20 mouse cellular contexts compared by ENCODE assay signal in the genomic region with DNA sequence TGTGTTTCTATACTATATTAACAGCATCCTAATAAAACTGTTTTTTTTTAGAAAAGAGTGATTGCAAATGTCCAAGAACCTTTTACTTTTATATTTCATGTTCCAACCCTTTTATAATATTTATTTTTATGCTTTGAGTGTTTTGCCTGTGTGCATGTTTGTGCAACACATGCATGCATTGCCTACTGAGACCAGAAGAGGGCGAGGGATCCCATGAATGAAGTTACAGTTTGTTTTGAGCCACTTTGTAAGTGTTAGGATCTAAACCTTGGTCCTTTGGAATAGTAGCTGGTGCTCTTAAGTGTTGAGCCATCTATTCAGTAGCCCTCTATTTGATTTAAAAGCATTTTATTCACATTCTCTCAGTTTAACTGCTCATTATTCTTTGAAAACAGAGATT. TPM values are rescaled to one million over a fixed set of nuclear protein-coding genes. Genes with fewer than 3 reads are reported as not detected.
DNase-seq lines count a peak whose midpoint lies in the region; ATAC-seq and TF ChIP-seq lines count a peak whose summit lies in the region.
"Had no signal": no experiment of that assay in that cellular context is flagged by ENCODE, and none has a peak within 500 bp of the region (broad histone marks: within the 10 kb centered on the region; RNA-seq: fewer than 3 reads in every experiment).

No protein-coding gene starts in this region.

- DNase-seq in embryo, embryonic 10 days (ENCODE audit: low spot score): peak; percentile 4
- no peak for DNase-seq in embryo, embryonic 11 days
- DNase-seq in kidney, postnatal 0 days (ENCODE audit: low spot score): no peak
- DNase-seq in kidney, adult 8-10 months: no peak
- peak; percentile 0 for DNase-seq in midbrain, embryonic 14.5 days
- DNase-seq in midbrain, embryonic 11.5 days (ENCODE audit: low spot score, missing footprints): no peak
- DNase-seq in R1 (ENCODE audit: low read depth, low spot score): peak; percentile 3
- no peak for DNase-seq in urinary bladder, adult 2 months (ENCODE audit: low spot score)
- DNase-seq: cerebellum, adult 9-11 months; heart, adult 11 months; right cerebral cortex, postnatal 25 days; thymus, postnatal 25 days had no signal

- no peaks in the 10 kb centered on the region for H3K36me3 ChIP-seq in kidney, postnatal 0 days (ENCODE audit: insufficient read depth, low read length)
- no peaks in the 10 kb centered on the region for H3K36me3 ChIP-seq in midbrain, embryonic 14.5 days (ENCODE audit: control insufficient read depth, insufficient read depth, low read length)
- no peaks in the 10 kb centered on the region for H3K36me3 ChIP-seq in midbrain, embryonic 11.5 days (ENCODE audit: control insufficient read depth, insufficient read depth, low read length)
- H3K36me3 ChIP-seq: forebrain, embryonic 15.5 days; heart, embryonic 15.5 days; kidney, embryonic 15.5 days; neural tube, embryonic 12.5 days had no signal

- H3K9ac ChIP-seq in kidney, postnatal 0 days (ENCODE audit: low read depth, low read length): no peak overlapping the region
- H3K9ac ChIP-seq in midbrain, embryonic 14.5 days (replicated peaks; ENCODE audit: low read length): no peak overlapping the region
- H3K9ac ChIP-seq in midbrain, embryonic 11.5 days (ENCODE audit: low read length): no peak overlapping the region
- H3K9ac ChIP-seq: forebrain, embryonic 15.5 days; heart, embryonic 15.5 days; kidney, embryonic 15.5 days; neural tube, embryonic 12.5 days had no signal

- TF ChIP-seq CTCF in kidney, postnatal 0 days (IDR thresholded peaks at IDR 0.05; ENCODE audit: low read depth): peak; percentile 35; the same call in 1 of the 2 replicates

- H3K4me3 ChIP-seq in kidney, postnatal 0 days (replicated peaks; ENCODE audit: low read depth, low read length): no peak overlapping the region
- H3K4me3 ChIP-seq in midbrain, embryonic 14.5 days (replicated peaks; ENCODE audit: low read depth, low read length): no peak overlapping the region
- no peak overlapping the region for H3K4me3 ChIP-seq in midbrain, embryonic 11.5 days (ENCODE audit: low read depth, low read length)
- H3K4me3 ChIP-seq: erythroblast, embryonic 14.5 days; forebrain, embryonic 15.5 days; heart, embryonic 15.5 days; kidney, embryonic 15.5 days; megakaryocyte, embryonic 14.5 days; neural tube, embryonic 12.5 days had no signal

- no peak overlapping the region for H3K4me2 ChIP-seq in kidney, postnatal 0 days (ENCODE audit: low read length)
- H3K4me2 ChIP-seq in midbrain, embryonic 14.5 days (ENCODE audit: low read length): no peak overlapping the region
- H3K4me2 ChIP-seq in midbrain, embryonic 11.5 days: no peak overlapping the region
- H3K4me2 ChIP-seq: forebrain, embryonic 15.5 days; heart, embryonic 15.5 days; kidney, embryonic 15.5 days; neural tube, embryonic 12.5 days had no signal

- H3K27me3 ChIP-seq in kidney, postnatal 0 days (ENCODE audit: insufficient read depth, low read length): no peaks in the 10 kb centered on the region
- no peaks in the 10 kb centered on the region for H3K27me3 ChIP-seq in midbrain, embryonic 14.5 days (ENCODE audit: control insufficient read depth, insufficient read depth, low read length)
- no peaks in the 10 kb centered on the region for H3K27me3 ChIP-seq in midbrain, embryonic 11.5 days (ENCODE audit: control insufficient read depth, insufficient read depth, low read length)
- H3K27me3 ChIP-seq: forebrain, embryonic 15.5 days; heart, embryonic 15.5 days; kidney, embryonic 15.5 days; megakaryocyte, embryonic 14.5 days; neural tube, embryonic 12.5 days had no signal

- no peak for ATAC-seq in kidney, postnatal 0 days (replicated peaks; ENCODE audit: low FRiP score, low read depth)
- ATAC-seq in midbrain, embryonic 14.5 days (ENCODE audit: low FRiP score, low TSS enrichment): no peak
- no peak for ATAC-seq in midbrain, embryonic 11.5 days (ENCODE audit: low FRiP score)
- ATAC-seq: forebrain, embryonic 15.5 days had no signal

- 45% methylated on average over 1 of the region's 1 CpGs for WGBS in kidney, postnatal 0 days
- 50% methylated on average over 1 of the region's 1 CpGs for WGBS in midbrain, embryonic 14.5 days
- 54% methylated on average over 1 of the region's 1 CpGs for WGBS in midbrain, embryonic 11.5 days

- H3K4me1 ChIP-seq in kidney, postnatal 0 days (replicated peaks; ENCODE audit: insufficient read depth, low read length): no peaks in the 10 kb centered on the region
- no peaks in the 10 kb centered on the region for H3K4me1 ChIP-seq in midbrain, embryonic 14.5 days (ENCODE audit: control insufficient read depth, insufficient read depth, low read length)
- H3K4me1 ChIP-seq in midbrain, embryonic 11.5 days (ENCODE audit: control insufficient read depth, insufficient read depth, low read length): no peaks in the 10 kb centered on the region
- H3K4me1 ChIP-seq: forebrain, embryonic 15.5 days; heart, embryonic 15.5 days; kidney, embryonic 15.5 days; megakaryocyte, embryonic 14.5 days; neural tube, embryonic 12.5 days had no signal

- no peaks in the 10 kb centered on the region for H3K9me3 ChIP-seq in kidney, postnatal 0 days (replicated peaks; ENCODE audit: low read length)
- H3K9me3 ChIP-seq in midbrain, embryonic 14.5 days (ENCODE audit: control insufficient read depth, low read length): no peaks in the 10 kb centered on the region
- no peaks in the 10 kb centered on the region for H3K9me3 ChIP-seq in midbrain, embryonic 11.5 days (ENCODE audit: control insufficient read depth, low read length)
- H3K9me3 ChIP-seq: forebrain, embryonic 15.5 days; heart, embryonic 15.5 days; kidney, embryonic 15.5 days; megakaryocyte, embryonic 14.5 days; neural tube, embryonic 12.5 days had no signal

- no peak overlapping the region for H3K27ac ChIP-seq in kidney, postnatal 0 days
- no peak overlapping the region for H3K27ac ChIP-seq in midbrain, embryonic 14.5 days (replicated peaks; ENCODE audit: low read depth, low read length)
- H3K27ac ChIP-seq in midbrain, embryonic 11.5 days (ENCODE audit: low read depth, low read length): no peak overlapping the region
- H3K27ac ChIP-seq: forebrain, embryonic 15.5 days; heart, embryonic 15.5 days; kidney, embryonic 15.5 days; neural tube, embryonic 12.5 days had no signal

RNA-seq across cellular contexts. Expression of a gene that starts 48.0 kb away (rescaled TPM):
- not detected in 2 replicates for polyA plus RNA-seq in kidney, postnatal 0 days (2015; fragmentation: Nextera tagmentation; extraction: Ambion mirVana)
- not detected in 2 replicates for polyA plus RNA-seq in midbrain, embryonic 14.5 days (2014; fragmentation: Nextera tagmentation; extraction: Ambion mirVana)
- not detected in 2 replicates for polyA plus RNA-seq in midbrain, embryonic 11.5 days (2014; fragmentation: Nextera tagmentation; extraction: Ambion mirVana)
- polyA plus RNA-seq in urinary bladder, adult 2 months (2012; rRNA removed): 0.07 TPM in 1 of 2 replicates, not detected in the other
- polyA plus RNA-seq: erythroblast, embryonic 14.5 days; forebrain, embryonic 15.5 days; heart, embryonic 15.5 days; kidney, embryonic 15.5 days; liver, adult 2 months; lung, embryonic 16.5 days; neural tube, embryonic 12.5 days had no signal

RNA-seq across cellular contexts. Expression of a gene that starts 57.2 kb away (rescaled TPM):
- 4.6 and 5.6 TPM in 2 replicates for polyA plus RNA-seq in kidney, postnatal 0 days (2015; fragmentation: Nextera tagmentation; extraction: Ambion mirVana)
- polyA plus RNA-seq in midbrain, embryonic 14.5 days (2014; fragmentation: Nextera tagmentation; extraction: Ambion mirVana): 34.0 and 39.2 TPM in 2 replicates
- polyA plus RNA-seq in midbrain, embryonic 11.5 days (2014; fragmentation: Nextera tagmentation; extraction: Ambion mirVana): 24.3 and 25.1 TPM in 2 replicates
- polyA plus RNA-seq in urinary bladder, adult 2 months (2012; rRNA removed): 1.2 and 1.3 TPM in 2 replicates
- polyA plus RNA-seq: erythroblast, embryonic 14.5 days had no signal

Comparison
In these comparisons a context has a peak if more than half of its experiments do, and no peak if none do; other contexts are left out.
1. DNase-seq: peak in embryo, embryonic 10 days (single experiment), midbrain, embryonic 14.5 days (single experiment) and R1 (single experiment); none in embryo, embryonic 11 days (single experiment), kidney, postnatal 0 days (single experiment), kidney, adult 8-10 months (0 of 2), midbrain, embryonic 11.5 days (single experiment) and urinary bladder, adult 2 months (single experiment).